In genomic region chr5:147907851-147908250, GRCm38 (mm10) we compare ENCODE assay signal across 16 mouse cellular contexts. TPM values are rescaled to one million over a fixed set of nuclear protein-coding genes. Genes with fewer than 3 reads are reported as not detected.
DNase-seq lines count a peak whose midpoint lies in the region; ATAC-seq and TF ChIP-seq lines count a peak whose summit lies in the region.
"Had no signal": no experiment of that assay in that cellular context is flagged by ENCODE, and none has a peak within 500 bp of the region (broad histone marks: within the 10 kb centered on the region; RNA-seq: fewer than 3 reads in every experiment).

No protein-coding gene starts in this region.

- no peaks in the 10 kb centered on the region; the same call in 1 of the 2 replicates for H3K4me1 ChIP-seq in kidney, adult 2 months (ENCODE audit: control insufficient read depth, insufficient read depth, low read length)
- H3K4me1 ChIP-seq in intestine, embryonic 15.5 days (replicated peaks): no peaks in the 10 kb centered on the region
- H3K4me1 ChIP-seq in small intestine, adult 2 months (ENCODE audit: control insufficient read depth, insufficient read depth, insufficient read length, low read length): peaks cover 17% of the 10 kb centered on the region
- H3K4me1 ChIP-seq: embryonic facial prominence, embryonic 12.5 days; forebrain, embryonic 12.5 days; heart, embryonic 12.5 days; hindbrain, embryonic 10.5 days had no signal

- no peak for TF ChIP-seq CTCF in kidney, adult 2 months (conservative IDR thresholded peaks at IDR 0.05; ENCODE audit: insufficient read depth, insufficient read length, low read depth, low read length)
- no peak for TF ChIP-seq CTCF in small intestine, adult 2 months (IDR thresholded peaks at IDR 0.05; ENCODE audit: extremely low read depth, insufficient read length, insufficient replicate concordance, low read depth, low read length)

- TF ChIP-seq POLR2A in kidney, adult 2 months (IDR thresholded peaks at IDR 0.05; ENCODE audit: low read depth, low read length): no peak
- TF ChIP-seq POLR2A in small intestine, adult 2 months (IDR thresholded peaks at IDR 0.05; ENCODE audit: low read depth, low read length): no peak

- peak; percentile 38 for DNase-seq in kidney, adult 2 months
- no peak for DNase-seq in kidney, postnatal 14 days
- DNase-seq in adrenal gland, postnatal 14 days: peak; percentile 73
- DNase-seq in cerebellum, postnatal 10 days: no peak
- DNase-seq in neural tube, embryonic 10.5 days (ENCODE audit: extremely low spot score, low spot score): no peak
- DNase-seq: cerebellum, adult 2 months; cerebellum, postnatal 14 days; gastrocnemius, adult 2 months; gastrocnemius, postnatal 25 days had no signal

- H3K4me2 ChIP-seq in intestine, embryonic 15.5 days (replicated peaks): no peak overlapping the region
- H3K4me2 ChIP-seq: embryonic facial prominence, embryonic 12.5 days; forebrain, embryonic 12.5 days; heart, embryonic 12.5 days; hindbrain, embryonic 14.5 days had no signal

- H3K27me3 ChIP-seq in kidney, adult 2 months (replicated peaks; ENCODE audit: control insufficient read depth, insufficient read depth, low read length): no peaks in the 10 kb centered on the region
- no peaks in the 10 kb centered on the region for H3K27me3 ChIP-seq in intestine, embryonic 15.5 days (replicated peaks)
- no peaks in the 10 kb centered on the region for H3K27me3 ChIP-seq in small intestine, adult 2 months (ENCODE audit: control insufficient read depth, insufficient read depth, low read length)
- H3K27me3 ChIP-seq: embryonic facial prominence, embryonic 12.5 days; forebrain, embryonic 12.5 days; heart, embryonic 12.5 days had no signal

- no peak overlapping the region for H3K9ac ChIP-seq in intestine, embryonic 15.5 days
- H3K9ac ChIP-seq: embryonic facial prominence, embryonic 12.5 days; forebrain, embryonic 12.5 days; heart, embryonic 12.5 days; hindbrain, embryonic 14.5 days had no signal

- H3K4me3 ChIP-seq in kidney, adult 2 months (ENCODE audit: insufficient read depth, low read depth, low read length): no peak overlapping the region
- H3K4me3 ChIP-seq in intestine, embryonic 15.5 days (replicated peaks): no peak overlapping the region
- no peak overlapping the region for H3K4me3 ChIP-seq in small intestine, adult 2 months (ENCODE audit: low read depth, low read length)
- H3K4me3 ChIP-seq: embryonic facial prominence, embryonic 12.5 days; forebrain, embryonic 12.5 days; gastrocnemius, adult 2 months; heart, embryonic 12.5 days; hindbrain, embryonic 10.5 days had no signal

- ATAC-seq in intestine, embryonic 15.5 days: peak; percentile 86

- 39% methylated on average over 8 of the region's 8 CpGs for WGBS in kidney, adult 2 months
- 74% methylated on average over 8 of the region's 8 CpGs for WGBS in intestine, embryonic 15.5 days
- WGBS in small intestine, adult 2 months: 37% methylated on average over 8 of the region's 8 CpGs

- H3K9me3 ChIP-seq in intestine, embryonic 15.5 days: no peaks in the 10 kb centered on the region
- H3K9me3 ChIP-seq: hindbrain, embryonic 10.5 days had no signal

- no peak overlapping the region for H3K27ac ChIP-seq in kidney, adult 2 months (ENCODE audit: insufficient read depth, low read depth, low read length)
- no peak overlapping the region for H3K27ac ChIP-seq in intestine, embryonic 15.5 days
- peak overlapping the region; percentile 81 for H3K27ac ChIP-seq in small intestine, adult 2 months (ENCODE audit: insufficient read depth, low read depth, low read length)
- H3K27ac ChIP-seq: embryonic facial prominence, embryonic 12.5 days; forebrain, embryonic 12.5 days; gastrocnemius, adult 2 months; hindbrain, embryonic 10.5 days; hindbrain, embryonic 14.5 days had no signal

- no peaks in the 10 kb centered on the region for H3K36me3 ChIP-seq in kidney, adult 2 months (ENCODE audit: control insufficient read depth, insufficient read depth, low read length)
- H3K36me3 ChIP-seq in intestine, embryonic 15.5 days: no peaks in the 10 kb centered on the region
- H3K36me3 ChIP-seq in small intestine, adult 2 months (ENCODE audit: control insufficient read depth, insufficient read depth, low read length): no peaks in the 10 kb centered on the region
- H3K36me3 ChIP-seq: embryonic facial prominence, embryonic 12.5 days; forebrain, embryonic 12.5 days; heart, embryonic 12.5 days; hindbrain, embryonic 10.5 days had no signal

RNA-seq across cellular contexts. Expression of gene Slc46a3, which starts 13.2 kb away (rescaled TPM):
- 36.9 and 48.5 TPM in 2 replicates for polyA plus RNA-seq in kidney, adult 2 months (2012; rRNA removed)
- 10.0 and 11.2 TPM in 2 replicates for total RNA-seq in adrenal gland, postnatal 14 days (2021)
- polyA plus RNA-seq in intestine, embryonic 15.5 days (2015; fragmentation: Nextera tagmentation; extraction: Ambion mirVana): 7.6 and 11.7 TPM in 2 replicates
- polyA plus RNA-seq in small intestine, adult 2 months (2012; rRNA removed): 83.8 and 259 TPM in 2 replicates

RNA-seq across cellular contexts. Expression of gene Pomp, which starts 47.6 kb away (rescaled TPM):
- polyA plus RNA-seq in kidney, adult 2 months (2012; rRNA removed): 74.6 and 109 TPM in 2 replicates
- total RNA-seq in adrenal gland, postnatal 14 days (2021): 161 and 178 TPM in 2 replicates
- 424 and 470 TPM in 2 replicates for polyA plus RNA-seq in intestine, embryonic 15.5 days (2015; fragmentation: Nextera tagmentation; extraction: Ambion mirVana)
- 8.8 and 18.7 TPM in 2 replicates for polyA plus RNA-seq in small intestine, adult 2 months (2012; rRNA removed)

RNA-seq across cellular contexts. Expression of gene Mtus2, which starts 49.3 kb away (rescaled TPM):
- polyA plus RNA-seq in kidney, adult 2 months (2012; rRNA removed): 0.80 and 0.98 TPM in 2 replicates
- 2.4 and 3.5 TPM in 2 replicates for total RNA-seq in adrenal gland, postnatal 14 days (2021)
- polyA plus RNA-seq in intestine, embryonic 15.5 days (2015; fragmentation: Nextera tagmentation; extraction: Ambion mirVana): 21.9 and 26.0 TPM in 2 replicates
- polyA plus RNA-seq in small intestine, adult 2 months (2012; rRNA removed): 1.8 and 3.9 TPM in 2 replicates

Comparison
In these comparisons a context has a peak if more than half of its experiments do, and no peak if none do; other contexts are left out.
1. DNase-seq: peak in kidney, adult 2 months (single experiment) and adrenal gland, postnatal 14 days (single experiment); none in kidney, postnatal 14 days (single experiment), cerebellum, postnatal 10 days (0 of 2) and neural tube, embryonic 10.5 days (single experiment).